Mouse (Mus musculus): ENCODE data around the gene Cd209b. TPM values are rescaled to one million over a fixed set of nuclear protein-coding genes. Genes with fewer than 3 reads are reported as not detected.
A peak's percentile ranks its signal among the peaks of the same experiment; 100 is the strongest.

Cd209b gene
- total RNA-seq (2012; rRNA removed) = not detected in 2 replicates

DNA sequence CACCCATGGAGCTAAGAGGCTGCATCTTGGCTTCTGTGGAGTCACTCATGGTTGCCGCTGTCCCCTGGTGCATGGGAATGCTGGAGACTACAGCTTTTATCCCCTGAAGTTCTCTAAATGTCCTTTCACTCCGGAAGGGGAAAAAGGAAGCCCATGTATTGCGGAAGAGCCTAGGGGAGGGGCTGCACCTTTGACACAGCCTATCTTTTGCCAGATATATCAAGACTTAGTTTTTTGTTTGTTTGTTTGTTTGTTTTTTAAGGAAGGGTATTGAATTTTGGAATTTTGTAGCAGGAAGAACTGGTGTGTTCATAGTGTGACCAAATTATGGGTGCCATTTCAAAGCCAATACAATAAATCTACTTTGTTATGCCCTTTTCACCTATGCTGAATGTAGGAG is at the start of gene Cd209b:
Gene Cd209b, minus strand, starts transcription at position 101 of the 400 bp plus-strand sequence.
- in situ Hi-C loops (cut with MboI; ENCODE audit: low sequenced_read_pairs in 2 of 2, unreplicated experiment in 2 of 2) = no loop called here
- H3K4me1 ChIP-seq (ENCODE audit: control insufficient read depth in 2 of 2, insufficient read depth in 2 of 2, low read length in 2 of 2, poor library complexity in 1 of 2) = no peaks in the 10 kb centered on the region
- no peak within 1 kb of the TSS for H3K9ac ChIP-seq (ENCODE audit: insufficient read depth, low read depth, low read length, poor library complexity, severe bottlenecking)
- H3K9me3 ChIP-seq (ENCODE audit: control insufficient read depth, insufficient read depth, low read depth, low read length) = no peaks in the 10 kb centered on the region
- TF ChIP-seq CHD2 (IDR thresholded peaks at IDR 0.05; ENCODE audit: low read depth, low read length) (no peak), ZC3H11A (IDR thresholded peaks at IDR 0.05; ENCODE audit: borderline replicate concordance, low read depth, low read length) (no peak), HCFC1 (IDR thresholded peaks at IDR 0.05; ENCODE audit: borderline replicate concordance, insufficient read depth, low read length) (no peak), MAFK (IDR thresholded peaks at IDR 0.05; ENCODE audit: insufficient read depth, low read depth, low read length) (no peak), ZNF384 (IDR thresholded peaks at IDR 0.05; ENCODE audit: low read depth, low read length) (no peak)
- H3K4me3 ChIP-seq (ENCODE audit: insufficient read depth in 1 of 2, low read depth in 1 of 2, low read length in 2 of 2, poor library complexity in 1 of 2, severe bottlenecking in 1 of 2) = no peak within 1 kb of the TSS
- no peak for DNase-seq (ENCODE audit: low read depth, low spot score)
- no peak within 1 kb of the TSS for H3K27ac ChIP-seq (ENCODE audit: insufficient read depth, low read depth, low read length, poor library complexity, severe bottlenecking)
- H3K36me3 ChIP-seq (ENCODE audit: control insufficient read depth, insufficient read depth, low read length, poor library complexity, severe bottlenecking) = no peaks in the 10 kb centered on the region

DNA sequence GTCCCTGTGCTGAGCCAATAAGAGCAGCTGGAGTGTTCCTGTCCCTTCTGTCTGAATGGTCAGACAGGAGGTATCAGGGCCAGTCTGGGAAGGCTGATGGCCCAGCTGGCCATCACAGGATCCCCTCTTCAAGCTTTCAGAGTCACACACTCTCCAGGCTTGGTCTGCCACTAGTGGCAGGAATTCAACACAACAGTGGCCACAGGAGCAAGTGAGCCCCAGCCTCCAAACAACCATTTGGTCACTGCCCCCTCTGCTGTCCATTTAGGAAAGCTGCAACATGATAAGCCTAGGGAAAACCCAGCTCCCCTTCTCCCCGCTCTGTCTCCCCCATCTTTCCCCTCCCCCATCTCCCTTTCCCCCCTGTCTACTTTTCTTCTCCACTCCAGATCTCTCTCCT is 29.4 kb upstream of the Cd209b start:
- DNase-seq (ENCODE audit: low read depth, low spot score) = peak; percentile 53
- TF ChIP-seq ZC3H11A (IDR thresholded peaks at IDR 0.05; ENCODE audit: borderline replicate concordance, low read depth, low read length) (peak; percentile 89), ZNF384 (IDR thresholded peaks at IDR 0.05; ENCODE audit: low read depth, low read length) (no peak), MAFK (IDR thresholded peaks at IDR 0.05; ENCODE audit: insufficient read depth, low read depth, low read length) (no peak), CHD2 (IDR thresholded peaks at IDR 0.05; ENCODE audit: low read depth, low read length) (no peak)
- in situ Hi-C loops (cut with MboI; ENCODE audit: low sequenced_read_pairs in 2 of 2, unreplicated experiment in 2 of 2) = no loop called here
- Histone ChIP-seq H3K9me3 (ENCODE audit: control insufficient read depth, insufficient read depth, low read depth, low read length) (no peaks in the 10 kb centered on the region), H3K9ac (ENCODE audit: insufficient read depth, low read depth, low read length, poor library complexity, severe bottlenecking) (no peak overlapping the region), H3K27ac (ENCODE audit: insufficient read depth, low read depth, low read length, poor library complexity, severe bottlenecking) (no peak overlapping the region), H3K4me1 (ENCODE audit: control insufficient read depth in 2 of 2, insufficient read depth in 2 of 2, low read length in 2 of 2, poor library complexity in 1 of 2) (no peaks in the 10 kb centered on the region), H3K36me3 (ENCODE audit: control insufficient read depth, insufficient read depth, low read length, poor library complexity, severe bottlenecking) (no peaks in the 10 kb centered on the region), H3K4me3 (ENCODE audit: insufficient read depth in 1 of 2, low read depth in 1 of 2, low read length in 2 of 2, poor library complexity in 1 of 2, severe bottlenecking in 1 of 2) (no peak overlapping the region)

DNA sequence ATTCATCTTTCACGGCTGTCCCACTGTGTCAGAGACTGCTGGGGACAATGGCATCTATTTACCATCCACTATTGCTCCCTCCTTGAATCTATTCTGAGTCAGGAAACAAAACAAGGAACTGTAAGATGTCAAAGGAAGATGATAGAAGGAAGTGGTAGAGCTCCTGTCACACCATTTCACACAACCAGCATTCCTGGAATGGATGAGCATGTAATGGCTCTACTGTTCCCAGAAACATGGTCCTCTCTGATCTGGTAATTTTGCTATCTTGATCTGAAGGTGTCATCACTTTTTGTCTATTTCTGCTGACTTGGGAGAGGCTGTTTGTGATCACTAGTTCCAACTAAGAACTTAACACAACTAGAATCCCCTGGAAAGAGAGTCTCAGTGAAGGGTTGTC is 28.0 kb upstream of the Cd209b start, which contains the start of gene Cd209c:
Gene Cd209c, minus strand, starts transcription at position 101 of the 400 bp plus-strand sequence.
- DNase-seq (ENCODE audit: low read depth, low spot score) = no peak
- H3K27ac ChIP-seq (ENCODE audit: insufficient read depth, low read depth, low read length, poor library complexity, severe bottlenecking) = no peak within 1 kb of the TSS
- TF ChIP-seq CHD2 (IDR thresholded peaks at IDR 0.05; ENCODE audit: low read depth, low read length) (no peak), ZC3H11A (IDR thresholded peaks at IDR 0.05; ENCODE audit: borderline replicate concordance, low read depth, low read length) (no peak), MAFK (IDR thresholded peaks at IDR 0.05; ENCODE audit: insufficient read depth, low read depth, low read length) (no peak), HCFC1 (IDR thresholded peaks at IDR 0.05; ENCODE audit: borderline replicate concordance, insufficient read depth, low read length) (no peak), ZNF384 (IDR thresholded peaks at IDR 0.05; ENCODE audit: low read depth, low read length) (no peak)
- no peaks in the 10 kb centered on the region for H3K36me3 ChIP-seq (ENCODE audit: control insufficient read depth, insufficient read depth, low read length, poor library complexity, severe bottlenecking)
- no peak within 1 kb of the TSS for H3K9ac ChIP-seq (ENCODE audit: insufficient read depth, low read depth, low read length, poor library complexity, severe bottlenecking)
- no peaks in the 10 kb centered on the region for H3K4me1 ChIP-seq (ENCODE audit: control insufficient read depth in 2 of 2, insufficient read depth in 2 of 2, low read length in 2 of 2, poor library complexity in 1 of 2)
- no peaks in the 10 kb centered on the region for H3K9me3 ChIP-seq (ENCODE audit: control insufficient read depth, insufficient read depth, low read depth, low read length)
- no peak within 1 kb of the TSS for H3K4me3 ChIP-seq (ENCODE audit: insufficient read depth in 1 of 2, low read depth in 1 of 2, low read length in 2 of 2, poor library complexity in 1 of 2, severe bottlenecking in 1 of 2)
- in situ Hi-C loops (cut with MboI; ENCODE audit: low sequenced_read_pairs in 2 of 2, unreplicated experiment in 2 of 2) = no loop called here

DNA sequence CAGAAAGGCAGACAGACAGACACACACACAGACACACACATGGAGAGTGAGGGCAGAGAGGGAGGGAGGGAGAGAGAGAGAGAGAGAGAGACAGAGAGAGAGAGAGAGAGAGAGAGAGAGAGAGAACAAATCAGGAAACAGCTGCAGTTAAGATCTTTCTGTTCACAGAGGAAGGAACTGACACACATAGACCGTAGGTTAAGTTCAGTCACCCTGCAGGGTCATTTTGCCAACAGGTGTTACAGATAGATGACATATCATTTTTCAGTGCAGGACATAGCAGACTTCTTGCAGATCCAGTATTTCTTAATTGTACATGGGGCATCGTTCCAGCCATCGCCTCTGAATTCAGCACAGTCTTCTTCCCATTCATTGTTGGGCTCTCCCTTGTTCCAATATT is 13.4 kb upstream of the Cd209b start:
- Histone ChIP-seq H3K9me3 (ENCODE audit: control insufficient read depth, insufficient read depth, low read depth, low read length) (no peaks in the 10 kb centered on the region), H3K4me1 (ENCODE audit: control insufficient read depth in 2 of 2, insufficient read depth in 2 of 2, low read length in 2 of 2, poor library complexity in 1 of 2) (no peaks in the 10 kb centered on the region), H3K36me3 (ENCODE audit: control insufficient read depth, insufficient read depth, low read length, poor library complexity, severe bottlenecking) (no peaks in the 10 kb centered on the region), H3K9ac (ENCODE audit: insufficient read depth, low read depth, low read length, poor library complexity, severe bottlenecking) (no peak overlapping the region), H3K27ac (ENCODE audit: insufficient read depth, low read depth, low read length, poor library complexity, severe bottlenecking) (no peak overlapping the region), H3K4me3 (ENCODE audit: insufficient read depth in 1 of 2, low read depth in 1 of 2, low read length in 2 of 2, poor library complexity in 1 of 2, severe bottlenecking in 1 of 2) (no peak overlapping the region)
- no peak for DNase-seq (ENCODE audit: low read depth, low spot score)
- no peak for TF ChIP-seq ZC3H11A (IDR thresholded peaks at IDR 0.05; ENCODE audit: borderline replicate concordance, low read depth, low read length)
- in situ Hi-C loops (cut with MboI; ENCODE audit: low sequenced_read_pairs in 2 of 2, unreplicated experiment in 2 of 2) = no loop called here

DNA sequence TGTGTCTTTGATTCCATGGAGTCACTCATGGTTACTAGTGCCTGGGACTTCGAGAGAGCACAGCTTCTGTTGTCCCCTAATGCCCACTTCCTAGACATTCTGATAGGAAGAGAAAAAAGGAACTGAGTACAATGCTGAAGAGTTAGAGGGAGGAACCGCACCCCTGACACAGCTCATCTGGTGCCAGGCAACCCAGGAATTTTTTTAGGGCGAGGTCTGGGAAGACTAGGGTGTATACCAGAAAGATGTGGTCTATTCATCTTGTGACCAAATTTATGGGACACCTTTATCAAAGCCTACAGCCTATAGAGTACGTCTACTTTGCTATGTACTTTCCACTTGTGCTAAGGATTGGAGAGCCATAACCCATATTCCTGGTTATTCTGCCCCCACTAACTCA is 48.2 kb downstream of the Cd209b start, which contains the start of gene Cd209d:
Gene Cd209d, minus strand, starts transcription at position 101 of the 400 bp plus-strand sequence.
- no peak for DNase-seq (ENCODE audit: low read depth, low spot score)
- no peak within 1 kb of the TSS for H3K4me3 ChIP-seq (ENCODE audit: insufficient read depth in 1 of 2, low read depth in 1 of 2, low read length in 2 of 2, poor library complexity in 1 of 2, severe bottlenecking in 1 of 2)
- H3K9ac ChIP-seq (ENCODE audit: insufficient read depth, low read depth, low read length, poor library complexity, severe bottlenecking) = no peak within 1 kb of the TSS
- no peak for TF ChIP-seq CHD2 (IDR thresholded peaks at IDR 0.05; ENCODE audit: low read depth, low read length)
- no peak for TF ChIP-seq ZNF384 (IDR thresholded peaks at IDR 0.05; ENCODE audit: low read depth, low read length)
- no peak for TF ChIP-seq ZC3H11A (IDR thresholded peaks at IDR 0.05; ENCODE audit: borderline replicate concordance, low read depth, low read length)
- no peak for TF ChIP-seq HCFC1 (IDR thresholded peaks at IDR 0.05; ENCODE audit: borderline replicate concordance, insufficient read depth, low read length)
- TF ChIP-seq MAFK (IDR thresholded peaks at IDR 0.05; ENCODE audit: insufficient read depth, low read depth, low read length) = no peak
- H3K36me3 ChIP-seq (ENCODE audit: control insufficient read depth, insufficient read depth, low read length, poor library complexity, severe bottlenecking) = no peaks in the 10 kb centered on the region
- no peaks in the 10 kb centered on the region for H3K9me3 ChIP-seq (ENCODE audit: control insufficient read depth, insufficient read depth, low read depth, low read length)
- no peak within 1 kb of the TSS for H3K27ac ChIP-seq (ENCODE audit: insufficient read depth, low read depth, low read length, poor library complexity, severe bottlenecking)
- in situ Hi-C loops (cut with MboI; ENCODE audit: low sequenced_read_pairs in 2 of 2, unreplicated experiment in 2 of 2) = no loop called here
- no peaks in the 10 kb centered on the region for H3K4me1 ChIP-seq (ENCODE audit: control insufficient read depth in 2 of 2, insufficient read depth in 2 of 2, low read length in 2 of 2, poor library complexity in 1 of 2)

All from ES-E14 (cell line).